Mouse (Mus musculus) gastrocnemius, postnatal 4 days (tissue): Measurements from ENCODE around the gene Cldn1. TPM values are rescaled to one million over a fixed set of nuclear protein-coding genes. Genes with fewer than 3 reads are reported as not detected.

Source experiments
- DNase-seq, 2 experiments: peaks; one replicate each; pipeline ENCODE4 v3.0.0; 2021 to 2022; ENCODE audit warnings: low spot score in 2 of 2, mixed read lengths in 2 of 2
- total RNA-seq, 2 experiments: library from RNA; stranded (reverse); gene quantifications; 2 replicates each; pipeline ENCODE4 v1.2.3; 2021

Gene Cldn1
- total RNA-seq, 2 experiments from 2014 or later: 7.7 to 8.0 TPM

- no peak for DNase-seq
Observed at GRCm38 (mm10) chr16:26309402-26309801, 62.2 kb downstream of the Cldn1 start.

Other genes starting within 250 kb of the Cldn1 start
- not detected for gene Cldn16, start 91.3 kb upstream of the Cldn1 start, total RNA-seq
- not detected for gene Tmem207, start 154.9 kb upstream of the Cldn1 start, total RNA-seq
- 1 to 10 TPM; 6.8 to 7.0 TPM for gene Il1rap, start 209.9 kb upstream of the Cldn1 start, total RNA-seq